Mouse (Mus musculus) adrenal gland, postnatal 14 days (tissue): ENCODE results near the gene Syvn1. TPM values are rescaled to one million over a fixed set of nuclear protein-coding genes. Genes with fewer than 3 reads are reported as not detected.

ENCODE experiments used
- DNase-seq: peaks from one replicate; pipeline ENCODE4 v3.0.0; 2021; ENCODE audit warnings: mixed read lengths
- microRNA-seq, 2 experiments: library from miRNA; unstranded; fragments of <30 nt; microRNA quantifications; one replicate each; pipeline ENCODE4 v1.2.0; 2021
- total RNA-seq: library from RNA; stranded (reverse); gene quantifications from 2 replicates; pipeline ENCODE4 v1.2.3, GENCODE M21; 2021

Syvn1 gene
- total RNA-seq, 1 experiment from 2014 or later: 53.2 TPM

DNA sequence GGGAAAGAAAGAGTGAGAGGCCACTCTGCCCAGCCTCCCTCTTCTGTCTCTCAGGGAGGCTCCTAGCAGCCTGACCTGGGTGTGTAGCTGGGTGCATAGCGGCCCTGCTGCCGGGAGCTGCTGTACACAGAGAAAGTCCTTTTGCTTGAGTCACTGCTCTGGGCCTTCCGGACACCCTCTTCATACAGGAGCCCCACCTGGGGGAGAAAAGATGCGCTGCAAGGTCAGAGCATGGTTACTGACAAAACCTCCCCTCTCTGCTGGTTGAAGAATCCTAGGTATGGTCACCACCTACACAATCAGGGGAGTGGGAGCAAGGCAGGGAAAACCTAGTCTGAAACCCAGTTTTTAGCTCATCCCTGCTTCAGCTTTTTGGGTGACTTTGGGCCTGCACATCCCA, 22.6 kb downstream of the Syvn1 start:
- DNase-seq: no peak

- no peak for DNase-seq
These were observed 23.5 kb downstream of the Syvn1 start for GRCm38 (mm10) chr19:6069851-6070250.

GRCm38 (mm10) chr19:6070571-6071250, 24.3 kb downstream of the Syvn1 start:
- no peak for DNase-seq

- DNase-seq: no peak
These were observed 24.9 kb downstream of the Syvn1 start for GRCm38 (mm10) chr19:6071261-6071660.

GRCm38 (mm10) chr19:6073889-6074288, 27.5 kb downstream of the Syvn1 start:
- no peak for DNase-seq

DNA sequence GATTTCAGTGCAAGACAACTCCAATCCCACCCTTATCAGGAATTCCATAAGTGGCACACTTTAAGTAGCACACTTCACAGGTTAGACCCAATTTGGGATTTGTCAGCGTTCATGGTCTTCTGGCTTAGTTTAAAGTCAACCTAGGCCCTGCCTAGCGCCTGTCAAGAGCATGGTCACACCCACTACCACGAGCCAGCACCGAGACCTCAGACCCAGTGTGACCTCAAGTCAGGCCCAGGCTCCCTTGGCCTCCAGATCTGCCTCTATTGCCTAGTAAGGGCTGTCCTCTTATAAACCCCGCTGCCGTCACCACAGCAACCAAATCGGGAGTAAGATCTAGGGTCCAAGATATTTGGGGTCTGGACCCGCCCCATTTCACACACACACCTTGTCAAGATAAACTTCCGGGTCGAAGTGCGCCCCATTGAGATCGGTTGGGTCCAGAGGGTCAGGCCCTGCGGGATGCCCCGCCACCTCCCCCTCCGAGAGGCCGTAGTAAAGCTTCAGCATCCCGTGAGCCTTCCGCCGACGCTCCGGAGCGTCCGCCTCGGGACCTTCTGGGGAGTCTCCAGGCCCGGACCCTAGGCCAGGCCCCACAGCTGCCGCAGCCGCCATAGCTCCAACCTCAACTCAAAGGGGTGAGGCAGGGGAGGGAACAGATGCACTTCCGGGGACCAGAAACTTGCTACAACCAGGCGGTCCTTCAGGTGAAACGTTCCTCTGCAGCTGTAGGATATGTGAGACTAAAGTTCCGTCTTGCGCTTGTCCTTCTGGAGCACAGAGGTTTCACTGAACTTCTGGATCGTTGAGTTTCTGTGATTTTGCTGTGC, 30.4 kb downstream of the Syvn1 start, which contains the start of gene Vps51:
Gene Vps51 (minus strand): TSS at position 668 of the 830 bp plus-strand sequence.
- DNase-seq: peak; percentile 90

DNA sequence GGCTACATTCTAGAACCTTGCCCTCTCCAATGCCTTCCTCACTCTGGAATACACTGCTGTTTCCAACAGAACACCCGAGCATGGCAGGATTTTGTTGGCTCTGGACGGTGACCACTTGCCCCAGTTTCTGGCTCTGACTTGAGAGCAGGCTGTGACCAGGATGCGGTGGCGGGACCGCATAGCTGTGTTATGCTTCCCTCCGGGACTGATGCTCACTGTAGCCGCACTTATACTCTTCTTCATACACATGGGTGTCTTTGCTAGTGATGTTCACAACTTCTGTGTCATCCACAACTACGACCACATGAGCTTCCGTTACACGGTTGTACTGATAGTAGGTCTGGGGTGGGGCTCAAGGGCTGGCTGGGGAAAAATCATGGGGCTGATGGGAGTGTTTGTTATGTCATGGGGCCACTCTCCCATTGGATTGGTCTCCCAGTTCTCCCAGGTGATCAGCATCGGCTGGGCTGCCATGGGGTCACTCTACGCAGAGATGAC, 33.7 kb downstream of the Syvn1 start, which contains the start of gene Tmem262:
Gene Tmem262 (plus strand): TSS at position 51 of the 498 bp plus-strand sequence.
- DNase-seq: no peak

DNA sequence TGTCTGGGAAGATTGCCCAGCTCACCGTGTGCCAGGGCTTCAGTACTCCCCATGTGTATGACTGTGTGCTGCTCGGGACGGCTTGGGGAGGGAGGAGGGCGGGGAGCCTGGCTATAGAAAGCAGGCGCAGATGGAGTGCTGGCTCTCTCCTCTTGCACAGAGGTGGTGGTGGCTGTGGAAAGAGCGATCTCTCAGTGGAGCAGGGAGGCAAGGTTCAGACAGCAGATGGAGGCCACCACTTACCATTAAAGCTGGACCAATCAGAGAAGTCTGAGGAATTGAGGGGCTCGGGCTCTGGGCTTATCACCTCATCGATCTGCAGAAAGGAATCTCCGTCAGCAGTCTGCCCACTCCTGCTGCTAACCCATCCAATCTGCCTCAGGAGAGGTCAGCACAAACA, 35.8 kb downstream of the Syvn1 start, which contains the start of gene Gm28374:
Gene Gm28374 (minus strand): TSS at position 101 of the 400 bp plus-strand sequence.
- DNase-seq: no peak

DNA sequence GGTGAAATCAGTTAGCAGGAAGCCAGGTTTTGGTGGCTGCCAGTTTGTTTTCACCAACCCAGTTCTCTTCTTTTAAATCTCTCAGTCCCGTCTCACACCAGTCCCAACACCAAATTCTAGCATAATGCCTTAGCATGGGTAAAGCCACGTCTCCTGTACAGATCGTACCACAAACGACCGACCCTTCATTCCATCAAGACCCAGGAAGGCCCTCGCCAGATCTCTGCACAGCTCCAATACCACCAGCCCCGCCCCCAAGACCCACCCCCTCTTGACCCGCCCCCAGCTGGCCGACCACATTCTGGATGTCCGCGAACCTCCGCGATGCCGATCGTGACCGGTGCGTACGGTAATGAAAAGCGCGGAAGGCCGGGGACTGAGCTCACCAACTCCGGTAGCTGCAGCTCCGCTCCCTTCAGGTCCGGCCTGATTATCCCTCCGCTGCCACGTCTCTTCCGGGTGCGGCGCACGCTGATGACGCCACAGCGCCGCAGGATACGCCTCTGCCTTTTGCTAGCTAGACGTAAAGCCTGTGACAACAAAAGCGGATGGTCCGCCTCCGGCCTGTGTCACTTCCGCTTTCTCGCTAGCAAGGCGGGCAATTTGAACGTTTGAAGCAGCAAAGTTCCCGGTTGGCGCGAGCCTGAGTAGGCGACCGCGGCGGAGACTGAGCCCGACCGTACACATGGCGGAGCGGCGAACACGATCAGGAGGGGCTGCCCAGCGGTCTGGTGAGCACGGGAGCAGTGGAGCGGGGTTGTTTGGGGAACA, 38.3 kb downstream of the Syvn1 start, which contains the start of the genes Zfpl1 and Cdca5:
Gene Zfpl1 (minus strand): TSS at position 479 of the 771 bp plus-strand sequence.
Gene Cdca5 (plus strand): TSS at position 506 of the 771 bp plus-strand sequence.
- peak; percentile 96 for DNase-seq

DNA sequence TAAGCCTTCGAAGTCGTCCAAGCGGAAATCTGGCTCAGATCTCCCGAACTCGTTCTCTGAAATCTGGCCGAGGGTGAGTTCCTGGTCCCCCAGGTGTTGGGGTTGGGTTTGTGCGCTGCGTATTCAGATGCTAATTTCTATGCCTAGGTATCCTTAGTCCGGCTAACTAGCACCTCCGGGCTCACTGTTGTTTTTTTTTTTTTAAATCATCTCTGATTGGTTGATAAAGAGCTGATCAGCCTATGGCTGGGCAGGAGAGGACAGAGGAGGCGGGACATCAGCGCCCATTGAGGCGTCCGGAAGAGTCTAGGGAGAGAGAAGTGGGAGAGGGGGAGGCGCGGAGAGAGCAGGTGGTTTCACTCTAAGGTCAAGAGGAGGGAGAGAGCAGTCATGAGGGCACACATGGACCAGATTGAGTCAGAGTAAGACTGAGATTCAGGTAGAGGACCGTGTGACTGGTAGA, 39.1 kb downstream of the Syvn1 start:
- DNase-seq: peak; percentile 80

GRCm38 (mm10) chr19:6088841-6089240, 42.5 kb downstream of the Syvn1 start:
- no peak for DNase-seq

DNA sequence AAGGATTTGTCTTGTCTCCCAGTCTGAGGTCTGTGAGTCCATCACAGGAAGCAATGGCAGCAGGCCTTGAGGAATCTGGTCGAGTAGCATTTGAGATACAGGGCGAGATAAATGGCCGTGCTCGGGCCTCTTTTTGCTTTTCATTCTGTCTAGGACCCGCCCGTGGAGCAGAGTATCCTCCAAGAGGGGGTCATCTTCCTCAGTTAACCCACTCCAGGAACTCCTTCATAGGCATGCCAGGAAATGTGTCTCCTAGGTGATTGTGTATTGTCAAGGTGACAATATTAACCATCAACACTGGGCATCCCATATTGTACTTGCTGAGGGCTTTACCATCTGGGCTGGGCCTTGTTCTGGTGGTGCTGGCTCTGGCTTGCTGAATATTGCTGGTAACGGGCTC, 47.7 kb downstream of the Syvn1 start, which contains the start of gene AC131692.1:
Gene AC131692.1 (plus strand): TSS at position 301 of the 400 bp plus-strand sequence.
- DNase-seq: no peak

- peak; percentile 45 for DNase-seq
These were observed 51.5 kb downstream of the Syvn1 start for GRCm38 (mm10) chr19:6097847-6098246.

GRCm38 (mm10) chr19:6101186-6101585, 54.8 kb downstream of the Syvn1 start:
- no peak for DNase-seq

DNA sequence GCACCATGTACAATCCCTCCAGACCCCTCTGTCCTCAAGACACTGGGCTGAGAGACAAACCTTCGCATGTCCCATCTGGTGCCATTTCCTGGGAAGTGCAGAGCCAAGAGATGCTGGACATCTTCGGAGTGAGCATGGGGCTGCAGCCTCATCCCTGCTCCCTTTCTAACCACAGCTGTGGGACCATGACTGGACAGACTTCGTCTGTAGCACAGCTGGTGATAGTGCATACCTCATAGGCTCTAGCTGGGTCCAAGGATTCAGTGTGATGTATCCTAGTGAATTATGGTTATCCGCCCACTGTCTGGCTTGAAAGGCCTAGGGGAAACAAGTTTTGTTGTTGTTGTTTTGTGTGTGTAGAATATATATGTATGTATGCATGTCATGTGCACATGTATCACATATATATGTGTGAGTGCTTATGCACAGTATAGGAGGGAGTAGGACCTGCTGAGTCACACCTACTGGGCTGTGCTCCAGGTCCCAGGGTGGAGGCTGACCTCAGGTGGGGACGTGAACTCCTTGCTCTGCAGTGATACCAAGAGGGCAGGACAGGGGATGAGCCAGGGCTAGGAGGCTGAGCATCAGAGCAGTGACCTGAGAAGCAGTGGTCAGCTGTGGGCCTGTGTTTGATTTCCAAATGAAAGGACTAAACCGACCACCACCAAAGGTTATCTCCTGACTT, 55.9 kb downstream of the Syvn1 start:
- DNase-seq: no peak

Small RNAs within 50 kb of the gene (microRNA-seq; reads per million reads assigned to microRNA genes)
- gene Mir6988: 0.43 to 0.76 reads per million in 2 experiments

Other genes with a start within 250 kb of the Syvn1 start
- gene Frmd8, start 171.3 kb upstream of the Syvn1 start, total RNA-seq: 26.0 and 34.5 TPM in 2 replicates
- 14.7 and 16.5 TPM in 2 replicates for gene Slc25a45, start 168.8 kb upstream of the Syvn1 start, total RNA-seq
- gene Tigd3, start 152.4 kb upstream of the Syvn1 start, total RNA-seq: 1.4 and 1.7 TPM in 2 replicates
- 118 and 119 TPM in 2 replicates for gene Dpf2, start 133.6 kb upstream of the Syvn1 start, total RNA-seq
- gene Cdc42ep2, start 121.8 kb upstream of the Syvn1 start, total RNA-seq: 9.6 and 9.7 TPM in 2 replicates
- gene Pola2, start 82.4 kb upstream of the Syvn1 start, total RNA-seq: 24.6 and 28.4 TPM in 2 replicates
- not detected in 2 replicates for gene Slc22a20, start 60.4 kb upstream of the Syvn1 start, total RNA-seq
- gene Capn1, start 30.7 kb upstream of the Syvn1 start, total RNA-seq: 28.5 and 41.5 TPM in 2 replicates
- 59.7 and 68.2 TPM in 2 replicates for gene Mrpl49, start 11.2 kb downstream of the Syvn1 start, total RNA-seq
- gene Fau, start 11.3 kb downstream of the Syvn1 start, total RNA-seq: 956 and 1,133 TPM in 2 replicates
- 24.9 and 25.3 TPM in 2 replicates for gene Znhit2, start 14.6 kb downstream of the Syvn1 start, total RNA-seq
- 9.5 and 19.3 TPM in 2 replicates for gene Tm7sf2, start 21.8 kb downstream of the Syvn1 start, total RNA-seq
- 44.9 and 47.9 TPM in 2 replicates for gene Vps51, start 30.7 kb downstream of the Syvn1 start, total RNA-seq
- not detected in 2 replicates for gene Tmem262, start 33.5 kb downstream of the Syvn1 start, total RNA-seq
- gene Gm28374, start 35.7 kb downstream of the Syvn1 start, total RNA-seq: not detected in 2 replicates
- 31.0 and 33.5 TPM in 2 replicates for gene Zfpl1, start 38.4 kb downstream of the Syvn1 start, total RNA-seq
- 5.5 and 5.7 TPM in 2 replicates for gene Cdca5, start 38.4 kb downstream of the Syvn1 start, total RNA-seq
- gene AC131692.1, start 47.8 kb downstream of the Syvn1 start, total RNA-seq: 0.56 and 0.60 TPM in 2 replicates
- 0.33 TPM in 1 of 2 replicates, not detected in the other for gene Naaladl1, start 59.2 kb downstream of the Syvn1 start, total RNA-seq
- gene Sac3d1, start 72.1 kb downstream of the Syvn1 start, total RNA-seq: 12.9 and 15.4 TPM in 2 replicates
- gene Snx15, start 81.7 kb downstream of the Syvn1 start, total RNA-seq: 21.7 and 23.6 TPM in 2 replicates
- gene Batf2, start 94.4 kb downstream of the Syvn1 start, total RNA-seq: 0.52 and 1.5 TPM in 2 replicates
- gene Arl2, start 95.0 kb downstream of the Syvn1 start, total RNA-seq: 61.2 and 61.5 TPM in 2 replicates
- gene Majin, start 137.8 kb downstream of the Syvn1 start, total RNA-seq: 1.0 and 1.2 TPM in 2 replicates
- gene Gpha2, start 179.8 kb downstream of the Syvn1 start, total RNA-seq: 19.6 and 20.2 TPM in 2 replicates
- gene Ppp2r5b, start 189.3 kb downstream of the Syvn1 start, total RNA-seq: 64.8 and 67.0 TPM in 2 replicates
- gene Atg2a, start 195.1 kb downstream of the Syvn1 start, total RNA-seq: 27.5 and 30.6 TPM in 2 replicates
- gene Ehd1, start 230.1 kb downstream of the Syvn1 start, total RNA-seq: 116 and 118 TPM in 2 replicates